Mouse (Mus musculus): ENCODE results near the gene Fry.

DNA sequence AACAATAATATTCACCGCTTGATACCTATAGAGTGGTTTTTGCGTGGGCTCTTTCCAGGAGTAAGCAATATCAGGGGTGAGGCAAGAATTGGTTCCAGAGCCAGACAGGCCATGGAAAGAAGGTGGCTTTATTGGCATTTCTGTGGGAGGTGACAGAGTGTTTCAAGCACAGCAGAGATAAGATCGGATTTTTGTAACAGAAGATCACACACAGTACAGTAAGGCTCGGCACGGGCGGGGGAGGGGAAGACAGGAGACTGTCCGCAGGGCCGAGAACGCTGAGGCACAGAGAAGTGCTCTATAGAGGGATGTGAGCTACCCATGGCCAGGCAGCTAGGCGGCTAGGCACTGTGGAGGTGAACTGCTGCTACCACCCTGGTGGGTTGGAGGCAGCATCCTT, 53.1 kb downstream of the Fry start:
- TF ChIP-seq EP300 (IDR thresholded peaks at IDR 0.05; ENCODE audit: insufficient read depth, low read depth, low read length) = no peak
- no peak for TF ChIP-seq POLR2A (IDR thresholded peaks at IDR 0.05; ENCODE audit: insufficient read depth, low read depth, low read length)
